Mouse (Mus musculus) frontal cortex, adult (tissue): ENCODE results near the gene Ttpal.

Experiments used
- ATAC-seq: cut with Nextera tagmentation; 2 replicates; pipeline ENCODE4 v1.9.2; 2017; ENCODE audit warnings: mild to moderate bottlenecking, moderate library complexity, mixed read lengths; ENCODE audit not compliant: low TSS enrichment

Ttpal gene

GRCm38 (mm10) chr2:163602101-163602971 lies at the start of gene Ttpal:
Ttpal (plus strand) TSS chr2:163602314.
- ATAC-seq = peak; percentile 83

DNA sequence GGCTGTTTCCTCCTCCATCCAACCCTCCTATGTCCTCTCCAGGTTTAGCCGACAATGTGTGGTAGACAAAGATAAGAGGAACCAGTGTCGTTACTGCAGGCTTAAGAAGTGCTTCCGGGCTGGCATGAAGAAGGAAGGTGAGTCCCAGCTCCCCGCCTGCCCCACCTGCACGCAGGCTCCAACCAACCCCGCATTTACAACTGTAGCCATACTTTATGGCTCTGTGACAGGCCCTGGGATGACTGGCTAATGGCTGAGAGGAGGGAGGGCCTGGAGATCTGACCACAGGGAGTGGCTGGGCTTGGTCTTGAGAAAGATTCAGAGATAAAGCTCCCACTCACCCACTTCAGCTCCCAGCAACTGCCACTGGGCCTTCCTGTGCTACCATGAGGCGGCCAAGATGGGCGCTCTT lies 49.6 kb upstream of the Ttpal start:
- no peak for ATAC-seq

- no peak for ATAC-seq
Observed at GRCm38 (mm10) chr2:163554425-163554982, 47.6 kb upstream of the Ttpal start.

GRCm38 (mm10) chr2:163554996-163555395 lies 47.1 kb upstream of the Ttpal start:
- ATAC-seq = no peak

DNA sequence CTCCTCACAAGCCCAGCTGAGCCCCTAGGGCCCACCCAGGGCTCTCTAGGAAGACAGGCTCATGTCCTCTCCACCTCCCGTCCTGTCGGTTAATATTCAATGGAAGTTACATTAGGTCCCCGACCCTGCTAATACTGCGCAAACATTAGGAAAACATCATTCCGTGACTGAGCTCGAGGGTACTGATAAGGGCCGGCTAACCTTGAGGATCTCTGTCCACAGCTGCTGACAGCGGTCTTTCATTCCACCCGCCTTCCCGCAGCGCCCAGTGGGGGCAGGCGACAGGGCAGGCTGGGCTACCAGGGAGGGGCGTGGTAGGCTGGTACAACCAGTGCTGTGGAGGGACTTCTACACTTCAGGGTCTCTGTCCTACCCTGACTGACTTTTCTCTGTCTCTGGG lies 46.7 kb upstream of the Ttpal start:
- no peak for ATAC-seq

DNA sequence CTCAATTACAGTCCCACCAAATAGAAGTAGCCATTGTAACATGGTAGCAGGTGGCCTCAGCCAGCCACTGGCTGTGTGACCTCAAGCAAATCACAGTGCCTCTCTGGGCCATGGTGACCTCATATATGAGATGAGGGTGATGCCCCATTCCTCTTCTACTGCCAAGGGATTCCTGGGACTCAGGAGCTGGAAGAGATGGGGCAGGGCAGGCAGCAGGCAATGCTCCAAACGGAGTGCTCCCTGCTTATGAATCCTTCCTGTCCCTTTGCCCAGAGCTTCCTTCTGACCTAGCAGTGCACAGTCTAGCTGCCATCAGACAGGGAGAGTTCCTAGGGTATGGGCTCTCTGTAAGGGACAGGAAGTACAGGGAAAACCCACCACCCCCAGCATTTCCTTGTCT lies 43.6 kb upstream of the Ttpal start:
- ATAC-seq = no peak

- no peak for ATAC-seq
Observed at GRCm38 (mm10) chr2:163559236-163559635, 42.9 kb upstream of the Ttpal start.

- no peak for ATAC-seq
Observed at GRCm38 (mm10) chr2:163560247-163560646, 41.9 kb upstream of the Ttpal start.

- no peak for ATAC-seq
Observed at GRCm38 (mm10) chr2:163561258-163561948, 40.7 kb upstream of the Ttpal start.

GRCm38 (mm10) chr2:163564646-163565045 lies 37.5 kb upstream of the Ttpal start:
- ATAC-seq = no peak

- ATAC-seq = no peak
Observed at GRCm38 (mm10) chr2:163574321-163574720, 27.8 kb upstream of the Ttpal start.

- ATAC-seq = no peak
Observed at GRCm38 (mm10) chr2:163575248-163575647, 26.9 kb upstream of the Ttpal start.

GRCm38 (mm10) chr2:163577986-163578385 lies 24.1 kb upstream of the Ttpal start:
- ATAC-seq = peak; percentile 74; the same call in 1 of the 2 replicates

GRCm38 (mm10) chr2:163580069-163580945 lies 21.8 kb upstream of the Ttpal start:
- no peak for ATAC-seq

DNA sequence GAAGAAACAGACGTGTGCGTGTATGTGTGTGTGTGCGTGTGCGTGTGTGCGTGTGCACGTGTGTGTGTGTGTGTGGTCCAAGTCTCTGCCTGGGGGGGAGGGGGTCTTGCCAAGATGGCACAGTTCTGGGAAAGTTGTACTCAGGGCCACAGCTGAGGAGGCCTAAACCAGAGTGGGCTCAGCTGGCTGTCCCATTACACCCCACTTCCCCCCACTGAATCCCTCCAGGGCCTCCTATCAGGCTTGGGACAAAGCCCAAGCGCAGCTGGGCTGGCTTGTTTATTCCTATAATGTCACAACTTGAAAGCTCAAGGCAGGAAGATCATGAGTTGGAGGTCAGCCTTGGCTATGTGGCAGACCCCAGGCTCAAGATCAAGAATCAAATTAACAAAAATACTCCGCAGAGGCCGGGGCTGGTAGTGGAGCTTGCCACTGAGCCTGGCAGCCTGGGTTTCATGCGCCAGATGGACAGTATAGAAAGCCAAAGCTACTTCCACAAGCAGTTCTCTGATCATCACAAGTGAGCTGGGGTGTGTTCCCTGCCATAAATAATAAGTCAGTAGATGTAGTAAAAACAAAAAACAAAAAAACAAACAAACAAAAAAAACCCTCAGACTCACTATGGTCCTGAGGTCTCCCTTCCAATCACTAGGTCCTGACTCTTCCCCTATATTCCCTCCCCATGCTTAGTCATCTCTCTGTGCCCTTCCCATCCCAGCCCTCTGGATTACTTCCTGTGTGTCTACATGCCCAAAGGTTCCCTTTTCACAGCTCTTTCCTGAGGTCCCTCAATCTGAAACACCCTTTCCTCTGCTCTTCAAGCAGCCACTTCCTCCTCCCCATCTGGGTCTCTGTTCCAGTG lies 18.7 kb upstream of the Ttpal start:
- ATAC-seq = no peak

DNA sequence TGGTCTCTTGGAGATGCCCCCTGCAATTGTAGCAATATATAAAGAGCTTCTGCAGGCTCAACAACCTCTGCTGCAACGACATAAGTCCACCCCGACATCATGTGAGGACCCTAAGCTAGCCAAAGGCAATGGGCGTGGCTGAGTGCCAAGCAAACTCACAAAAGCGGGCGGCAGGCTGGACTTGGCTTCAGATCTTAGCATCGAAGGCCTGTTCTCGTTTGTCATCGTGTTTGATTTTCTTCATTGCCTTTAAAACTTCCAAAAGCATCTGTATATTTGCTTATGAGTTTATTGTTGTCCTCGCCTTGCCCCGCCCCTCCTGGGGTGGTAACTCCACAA lies 18.1 kb upstream of the Ttpal start:
- ATAC-seq = no peak

DNA sequence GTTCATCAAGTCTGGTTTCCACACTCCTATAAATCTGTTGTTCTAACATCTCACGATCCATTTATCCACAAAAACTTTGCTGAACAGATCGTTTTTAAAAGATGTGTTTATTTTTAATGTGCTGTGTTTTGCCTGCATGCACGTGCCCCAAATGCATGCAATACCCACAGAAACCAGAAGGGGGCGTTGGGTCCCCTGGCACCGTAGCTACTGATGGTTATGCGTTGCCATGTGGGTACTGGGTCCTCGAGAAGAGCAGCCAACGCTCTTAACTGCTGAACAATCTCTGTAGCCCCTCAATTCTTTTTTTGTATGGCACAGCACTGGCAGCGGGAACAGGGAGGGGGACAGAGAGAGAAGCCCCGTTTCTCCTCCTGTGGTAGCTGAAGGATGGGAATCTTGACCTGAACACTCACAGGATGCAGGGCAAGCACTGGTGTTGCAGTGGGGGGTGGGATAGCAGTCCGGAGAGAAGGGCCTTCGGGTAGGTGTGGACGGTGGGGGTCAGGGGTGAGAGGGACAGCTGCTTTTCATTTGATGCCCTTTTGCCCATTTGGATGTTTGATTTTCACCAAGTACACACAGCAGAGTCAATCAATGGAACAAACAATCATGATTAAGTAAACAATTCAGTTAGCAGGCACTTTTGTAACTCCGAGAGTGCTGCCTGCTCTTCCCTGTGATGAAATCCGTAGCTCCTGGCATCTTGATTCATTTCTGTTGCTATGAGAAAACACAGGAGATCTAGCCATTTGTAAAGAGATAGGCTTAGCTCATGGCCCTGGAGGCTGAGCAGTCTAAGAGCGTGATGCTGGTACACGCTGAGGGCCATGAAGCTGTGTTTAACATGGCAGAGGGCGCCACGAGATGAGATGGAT lies 15.5 kb upstream of the Ttpal start:
- no peak for ATAC-seq

GRCm38 (mm10) chr2:163587506-163587905 lies 14.6 kb upstream of the Ttpal start:
- ATAC-seq = no peak

DNA sequence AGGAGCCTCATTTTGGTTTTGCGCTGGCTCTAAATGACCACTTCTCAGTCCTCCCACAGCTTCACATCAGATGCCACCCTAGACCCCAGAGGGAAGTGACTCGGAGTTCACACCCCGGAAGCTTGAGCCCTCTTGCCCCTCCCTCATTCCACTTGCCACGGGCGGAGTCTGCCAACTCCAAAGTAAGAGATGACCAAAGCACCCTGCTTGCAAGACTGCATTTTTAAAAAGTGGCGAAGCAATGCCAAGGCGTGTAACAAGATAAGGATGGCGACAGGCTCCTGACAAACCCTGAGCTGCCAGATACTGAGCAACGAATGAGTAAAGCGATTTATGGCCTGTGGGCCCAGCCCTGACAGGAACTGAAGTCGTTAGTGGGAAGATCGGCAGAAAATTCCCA lies 11.9 kb upstream of the Ttpal start:
- no peak for ATAC-seq

DNA sequence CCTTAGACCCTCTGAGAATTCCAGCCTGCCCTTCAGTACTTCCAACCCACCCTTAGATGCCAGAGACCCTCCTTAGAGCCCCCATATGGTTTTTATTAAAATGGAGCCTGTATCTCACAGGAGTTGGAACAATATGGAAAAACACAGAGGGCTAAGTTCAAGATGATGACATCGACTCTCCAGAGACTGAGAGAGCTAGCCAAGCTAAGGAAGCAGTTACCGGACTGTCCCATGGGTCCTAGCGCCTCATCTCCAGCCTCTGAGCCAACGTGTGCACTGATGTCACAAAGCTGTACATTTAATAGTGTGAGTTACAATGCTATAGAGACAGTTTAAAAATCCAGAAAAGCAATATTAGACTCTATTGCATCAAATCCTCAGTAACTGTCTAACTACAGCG lies 11.1 kb upstream of the Ttpal start:
- no peak for ATAC-seq
